Mouse (Mus musculus): Measurements from ENCODE around the gene Dgcr2. TPM values are rescaled to one million over a fixed set of nuclear protein-coding genes. Genes with fewer than 3 reads are reported as not detected.

The Dgcr2 gene
- polyA plus RNA-seq, 1 experiment = 82.4 TPM

GRCm38 (mm10) chr16:17853263-17853662 is 45.1 kb downstream of the Dgcr2 start:
- WGBS = 68% methylated on average over 2 of the region's 2 CpGs
- DNase-seq (ENCODE audit: low read depth, low spot score) = no peak

DNA sequence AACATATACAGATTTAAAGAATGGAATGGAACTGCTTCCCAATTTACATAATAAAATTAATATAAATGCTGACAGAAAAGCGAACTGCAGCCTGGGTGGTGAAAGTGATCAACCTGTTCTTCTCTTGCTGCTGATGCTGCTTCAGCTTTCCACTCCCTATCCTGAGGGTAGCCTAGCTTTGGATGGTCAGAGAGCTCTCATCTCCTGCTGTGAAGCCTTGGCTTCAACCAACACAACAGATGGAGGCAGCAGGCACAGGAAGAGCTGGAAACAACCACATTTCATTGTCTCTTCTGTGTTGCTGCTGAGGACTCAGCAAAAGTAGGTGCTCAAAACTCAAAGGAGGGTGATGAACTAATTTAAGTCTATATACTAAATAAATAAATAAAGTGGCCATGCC is 46.5 kb downstream of the Dgcr2 start:
- 88% methylated on average over 1 of the region's 1 CpGs for WGBS
- DNase-seq (ENCODE audit: low read depth, low spot score) = no peak

DNA sequence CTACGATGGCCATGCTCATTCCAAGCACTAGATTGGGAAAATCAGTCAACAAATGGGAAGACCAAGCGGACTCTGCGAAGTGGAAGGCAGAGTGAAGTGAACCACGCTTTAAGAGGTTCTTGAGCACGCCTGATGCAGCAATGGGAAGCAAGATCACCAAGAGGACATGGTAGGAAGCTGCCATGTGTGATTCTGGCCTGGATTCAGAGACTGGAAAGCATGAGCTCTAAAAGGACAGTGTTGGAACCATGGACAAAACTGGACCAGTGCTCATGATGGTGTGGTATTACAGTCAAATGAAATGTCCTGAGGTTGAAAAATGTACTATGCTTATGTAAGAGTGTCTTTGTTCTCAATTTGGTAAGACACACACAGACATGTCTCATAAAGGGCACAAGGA is 47.0 kb downstream of the Dgcr2 start:
- 97% methylated on average over 5 of the region's 5 CpGs for WGBS
- DNase-seq (ENCODE audit: low read depth, low spot score) = no peak

DNA sequence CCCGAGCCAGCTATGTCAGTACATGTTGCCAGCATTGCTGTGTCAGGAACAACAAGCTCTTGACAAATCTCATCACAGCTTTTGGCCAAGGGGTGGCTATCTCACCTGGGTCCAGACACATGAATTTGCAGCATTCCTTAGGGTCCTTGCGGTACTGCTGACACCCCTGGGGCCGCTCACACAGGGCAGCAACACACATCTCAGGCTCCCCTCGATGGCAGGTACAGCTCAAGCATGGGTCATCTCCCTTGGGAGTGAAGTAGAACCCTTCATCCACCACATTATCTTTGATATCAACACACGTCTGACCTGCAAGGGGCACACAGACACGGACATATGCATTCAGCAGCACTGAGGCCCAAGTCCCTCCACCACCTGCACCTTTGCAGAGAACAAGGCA is 48.9 kb downstream of the Dgcr2 start:
- DNase-seq (ENCODE audit: low read depth, low spot score) = no peak
- 83% methylated on average over 6 of the region's 6 CpGs for WGBS

GRCm38 (mm10) chr16:17848928-17849327 is 49.4 kb downstream of the Dgcr2 start:
- no peak for DNase-seq (ENCODE audit: low read depth, low spot score)
- WGBS = 16% methylated on average over 1 of the region's 1 CpGs

GRCm38 (mm10) chr16:17848431-17848830 is 49.9 kb downstream of the Dgcr2 start:
- DNase-seq (ENCODE audit: low read depth, low spot score) = no peak
- 97% methylated on average over 6 of the region's 6 CpGs for WGBS

GRCm38 (mm10) chr16:17843701-17844365 is 54.5 kb downstream of the Dgcr2 start:
- 85% methylated on average over 10 of the region's 10 CpGs for WGBS
- DNase-seq (ENCODE audit: low read depth, low spot score) = no peak

GRCm38 (mm10) chr16:17842437-17842836 is 55.9 kb downstream of the Dgcr2 start:
- WGBS = 94% methylated on average over 7 of the region's 7 CpGs
- DNase-seq (ENCODE audit: low read depth, low spot score) = no peak

GRCm38 (mm10) chr16:17839976-17840375 is 58.4 kb downstream of the Dgcr2 start:
- DNase-seq (ENCODE audit: low read depth, low spot score) = no peak
- WGBS = 85% methylated on average over 4 of the region's 4 CpGs

DNA sequence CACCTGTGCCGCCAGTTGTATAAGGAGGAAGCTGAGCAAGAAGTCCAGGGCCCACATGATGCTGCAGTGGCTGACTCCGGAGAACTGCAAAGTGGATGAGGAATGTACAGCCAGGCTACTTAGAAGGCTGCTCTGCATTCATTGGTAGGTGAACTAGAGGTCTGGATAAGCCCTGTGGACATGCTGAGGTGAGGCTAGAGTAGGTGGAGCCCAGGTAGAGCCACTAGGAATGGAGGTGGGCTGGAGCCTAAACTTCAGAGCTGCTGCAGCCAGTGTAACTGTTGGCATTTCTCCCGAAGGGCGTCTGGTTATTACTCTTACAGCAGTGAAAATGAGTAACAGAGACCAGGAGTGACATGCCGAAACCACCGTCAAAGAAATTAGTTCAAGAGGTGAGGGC is 60.3 kb downstream of the Dgcr2 start, which contains the start of gene Car15:
Car15 (minus strand) TSS at position 314 of the 400 bp plus-strand sequence.
- WGBS = 58% methylated on average over 6 of the region's 6 CpGs
- DNase-seq (ENCODE audit: low read depth, low spot score) = no peak

DNA sequence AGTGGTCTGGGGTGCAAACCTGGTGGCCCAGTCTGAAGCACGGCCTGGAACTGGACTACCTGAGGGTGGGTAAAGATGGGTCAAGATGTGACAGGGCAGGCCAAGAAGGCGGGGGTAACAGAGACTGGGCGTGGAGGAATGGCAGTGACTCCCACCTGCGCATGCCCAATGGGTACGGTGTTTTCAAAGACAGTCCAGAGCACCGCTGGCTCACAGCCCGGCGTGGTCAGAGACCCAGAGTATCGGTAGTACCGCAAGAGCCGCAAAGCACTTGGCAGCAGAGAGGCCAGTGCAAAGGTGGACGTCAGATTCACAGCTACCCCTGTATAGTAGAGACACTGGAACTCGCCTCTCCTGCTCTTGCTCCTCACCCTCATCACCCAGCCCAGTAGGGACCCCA is 62.9 kb downstream of the Dgcr2 start:
- 44% methylated on average over 13 of the region's 13 CpGs for WGBS
- DNase-seq (ENCODE audit: low read depth, low spot score) = no peak

- DNase-seq (ENCODE audit: low read depth, low spot score) = no peak
Observed at GRCm38 (mm10) chr16:17834543-17834942, 63.8 kb downstream of the Dgcr2 start.

GRCm38 (mm10) chr16:17833681-17834399 is 64.5 kb downstream of the Dgcr2 start:
- no peak for DNase-seq (ENCODE audit: low read depth, low spot score)
- WGBS = 2% methylated on average over 83 of the region's 103 CpGs

More at GRCm38 (mm10) chr16:17834543-17834942, 63.8 kb downstream of the Dgcr2 start:
- WGBS = 54% methylated on average over 7 of the region's 7 CpGs

DNA sequence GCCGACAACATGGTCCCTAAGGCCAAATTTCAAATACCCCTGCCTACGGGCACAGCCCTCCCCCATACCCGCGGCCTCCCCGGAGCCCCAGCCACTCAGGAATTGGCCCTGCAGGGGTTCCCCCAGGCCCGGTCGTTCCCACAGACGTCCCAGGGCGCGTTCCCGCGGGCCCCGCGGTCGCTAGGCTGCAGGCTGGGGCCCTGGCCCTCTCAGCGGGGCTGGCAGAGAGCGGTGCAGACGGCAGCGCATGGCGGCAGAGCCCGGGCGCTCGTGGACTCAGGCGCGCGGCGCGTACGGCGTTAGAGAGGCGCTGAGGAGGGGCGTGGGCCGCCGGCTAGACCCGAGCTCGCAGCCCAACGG is 65.1 kb downstream of the Dgcr2 start:
- under 1% methylated on average over 37 of the region's 37 CpGs for WGBS

DNA sequence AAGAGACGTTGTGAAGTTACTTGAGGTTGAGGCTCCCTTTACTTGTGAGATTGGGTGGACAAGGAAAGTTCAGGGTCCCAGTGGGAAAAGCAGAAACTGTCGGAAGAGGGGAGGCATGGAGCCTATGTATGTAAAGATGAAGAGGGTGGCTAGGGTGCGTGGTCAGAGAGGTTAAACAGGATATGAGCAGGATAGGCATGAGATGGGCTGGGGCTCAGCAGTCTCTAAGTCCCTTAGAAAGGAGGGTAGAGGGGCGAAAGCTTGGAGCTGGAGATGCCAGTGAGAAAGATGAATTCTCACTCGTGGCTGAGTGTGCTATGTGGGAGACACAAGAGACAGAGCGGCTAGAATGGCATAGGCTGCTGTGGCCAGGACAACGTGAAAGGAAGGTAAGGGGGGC is 65.5 kb downstream of the Dgcr2 start, which contains the start of gene B830017H08Rik:
B830017H08Rik (plus strand) TSS at position 301 of the 400 bp plus-strand sequence.
- no peak for DNase-seq (ENCODE audit: low read depth, low spot score)
- WGBS = 37% methylated on average over 7 of the region's 7 CpGs

More for the DNA sequence above, 65.1 kb downstream of the Dgcr2 start:
- DNase-seq (ENCODE audit: low read depth, low spot score) = no peak

- 15% methylated on average over 11 of the region's 11 CpGs for WGBS
- DNase-seq (ENCODE audit: low read depth, low spot score) = no peak
Observed at GRCm38 (mm10) chr16:17831781-17832180, 66.6 kb downstream of the Dgcr2 start.

DNA sequence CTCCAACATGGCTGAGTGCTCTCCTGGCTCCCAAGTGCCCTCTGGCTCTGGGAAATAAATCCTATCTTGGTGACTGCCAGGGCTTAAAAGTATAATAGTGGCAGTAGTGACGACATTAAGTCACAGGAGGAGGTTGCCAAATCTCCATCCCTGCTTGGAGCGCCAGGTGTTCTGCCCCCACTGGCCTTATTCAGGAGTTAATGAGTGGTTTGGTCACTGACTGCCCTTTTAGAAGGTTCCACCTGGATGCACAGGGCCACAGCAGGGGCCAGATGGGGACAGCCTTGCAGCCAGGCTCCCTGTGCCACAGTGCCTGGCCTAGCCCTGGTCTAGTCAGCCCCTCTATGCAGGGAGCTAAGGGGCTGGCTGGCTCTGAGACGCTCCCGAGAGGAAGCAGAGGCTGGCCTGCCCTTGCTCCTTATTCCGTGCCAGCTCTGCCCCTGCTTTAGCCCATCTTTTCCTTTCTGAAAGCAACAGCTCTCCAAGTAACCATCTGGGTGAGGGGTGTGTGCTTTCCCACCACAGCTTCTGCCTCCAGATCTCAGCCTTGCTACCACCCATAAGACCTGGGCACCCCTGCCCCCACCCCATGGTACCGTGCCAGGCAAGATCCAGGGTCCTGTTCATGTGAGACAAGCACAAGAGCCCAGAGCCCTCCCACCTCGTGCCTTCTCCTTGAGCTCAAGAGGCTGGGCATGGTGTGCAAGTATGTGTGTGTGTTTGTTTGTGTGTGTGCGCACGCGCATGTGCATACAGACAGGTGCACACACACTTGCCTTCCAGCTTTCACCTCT is 67.8 kb downstream of the Dgcr2 start:
- 68% methylated on average over 10 of the region's 10 CpGs for WGBS
- DNase-seq (ENCODE audit: low read depth, low spot score) = no peak

GRCm38 (mm10) chr16:17828867-17829266 is 69.5 kb downstream of the Dgcr2 start:
- WGBS = 75% methylated on average over 3 of the region's 3 CpGs
- DNase-seq (ENCODE audit: low read depth, low spot score) = no peak

DNA sequence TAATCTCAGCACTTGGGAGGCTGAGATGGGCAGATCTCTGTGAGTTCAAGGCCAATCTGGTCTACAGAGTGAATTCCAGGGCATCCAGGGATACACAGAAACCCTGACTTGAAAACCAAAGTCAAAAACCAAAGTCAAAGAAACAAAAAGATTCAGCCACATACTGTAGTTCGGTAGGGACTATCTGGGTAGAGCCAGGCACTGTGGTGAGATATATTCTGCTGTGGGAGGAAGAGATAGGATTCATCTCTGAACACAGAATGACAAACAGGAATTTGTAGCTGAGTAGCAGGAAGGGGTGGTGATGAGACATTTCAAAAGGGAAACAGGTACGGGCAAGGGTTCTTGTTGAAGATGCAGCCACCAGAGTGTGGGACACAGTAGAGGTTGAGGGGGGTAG is 70.1 kb downstream of the Dgcr2 start:
- WGBS = 88% methylated on average over 2 of the region's 2 CpGs
- no peak for DNase-seq (ENCODE audit: low read depth, low spot score)

- WGBS = 72% methylated on average over 2 of the region's 2 CpGs
- no peak for DNase-seq (ENCODE audit: low read depth, low spot score)
Observed at GRCm38 (mm10) chr16:17826500-17826899, 71.9 kb downstream of the Dgcr2 start.
